Mouse (Mus musculus) bone marrow, adult 2 months (tissue): ENCODE measurements around the gene Gpr119.

Experiments used
- CTCF ChIP-seq: fragments of 200-500 bp; IDR thresholded peaks from 2 replicates; pipeline ENCODE4 v1.5.1; 2011; ENCODE audit warnings: low read length, control low read depth; ENCODE audit not compliant: control insufficient read depth, insufficient read depth
- POLR2A ChIP-seq: fragments of 200-500 bp; IDR thresholded peaks from 2 replicates; pipeline ENCODE4 v1.6.1; 2011; ENCODE audit warnings: low read depth, mild to moderate bottlenecking, control low read depth, low read length, borderline replicate concordance; ENCODE audit not compliant: control insufficient read depth

- TF ChIP-seq CTCF (no peak), POLR2A (no peak)
Observed at GRCm38 (mm10) chrX:48669588-48669987, 4.7 kb downstream of the Gpr119 start.
